9 mouse cellular contexts compared by ENCODE assay signal in the genomic region with DNA sequence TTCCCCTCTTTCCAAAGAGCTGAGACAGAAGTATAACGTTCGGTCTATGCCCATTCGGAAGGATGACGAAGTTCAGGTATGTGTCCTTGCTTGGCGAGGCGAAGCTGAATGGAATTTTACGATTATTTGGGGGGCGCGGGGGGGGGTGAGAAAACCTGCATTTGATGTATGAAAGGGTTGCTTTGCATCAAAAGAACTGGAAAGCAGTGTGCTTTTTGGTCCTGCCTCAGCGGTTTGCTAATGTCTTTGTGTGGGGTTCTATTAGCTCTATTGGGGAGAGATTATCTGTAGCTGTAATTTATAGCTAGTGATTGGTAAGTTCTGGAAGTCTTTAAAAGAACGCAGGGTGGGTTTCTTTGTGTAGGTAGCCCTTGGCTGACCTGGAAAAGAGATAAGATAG. TPM values are rescaled to one million over a fixed set of nuclear protein-coding genes. Genes with fewer than 3 reads are reported as not detected.
DNase-seq lines count a peak whose midpoint lies in the region; ATAC-seq and TF ChIP-seq lines count a peak whose summit lies in the region.
"Had no signal": no experiment of that assay in that cellular context is flagged by ENCODE, and none has a peak within 500 bp of the region (broad histone marks: within the 10 kb centered on the region; RNA-seq: fewer than 3 reads in every experiment).

No protein-coding gene starts in this region.

- no peaks in the 10 kb centered on the region for H3K9me3 ChIP-seq in kidney, embryonic 16.5 days (ENCODE audit: low read length)
- H3K9me3 ChIP-seq in hindbrain, postnatal 0 days (ENCODE audit: low read length): no peaks in the 10 kb centered on the region
- no peaks in the 10 kb centered on the region for H3K9me3 ChIP-seq in midbrain, postnatal 0 days (ENCODE audit: low read length)

- H3K27ac ChIP-seq in kidney, embryonic 16.5 days (ENCODE audit: low read length): peak overlapping the region; percentile 88; the same call in 1 of the 2 replicates
- H3K27ac ChIP-seq in cortical plate, adult 2 months (ENCODE audit: insufficient read depth, low read length): no peak overlapping the region
- no peak overlapping the region for H3K27ac ChIP-seq in hindbrain, postnatal 0 days
- no peak overlapping the region for H3K27ac ChIP-seq in midbrain, postnatal 0 days (ENCODE audit: low read depth, low read length)

- H3K4me2 ChIP-seq in kidney, embryonic 16.5 days (replicated peaks; ENCODE audit: low read depth, low read length): peak overlapping the region; percentile 86
- H3K4me2 ChIP-seq in hindbrain, postnatal 0 days (ENCODE audit: low read depth, low read length): peak overlapping the region; percentile 61
- peak overlapping the region; percentile 61 for H3K4me2 ChIP-seq in midbrain, postnatal 0 days (ENCODE audit: low read depth, low read length, poor library complexity, severe bottlenecking)

- H3K4me1 ChIP-seq in kidney, embryonic 16.5 days (ENCODE audit: insufficient read depth, low read length): peaks cover 10% of the 10 kb centered on the region
- no peaks in the 10 kb centered on the region for H3K4me1 ChIP-seq in cortical plate, adult 2 months (ENCODE audit: control insufficient read depth, insufficient read depth, low read length)
- no peaks in the 10 kb centered on the region for H3K4me1 ChIP-seq in hindbrain, postnatal 0 days (ENCODE audit: insufficient read depth, low read length)
- no peaks in the 10 kb centered on the region for H3K4me1 ChIP-seq in midbrain, postnatal 0 days (ENCODE audit: insufficient read depth, low read length)

- WGBS in kidney, embryonic 16.5 days: under 1% methylated on average over 11 of the region's 11 CpGs
- 8% methylated on average over 11 of the region's 11 CpGs for WGBS in hindbrain, postnatal 0 days
- WGBS in midbrain, postnatal 0 days: 4% methylated on average over 11 of the region's 11 CpGs

- peaks cover 39% of the 10 kb centered on the region for H3K36me3 ChIP-seq in kidney, embryonic 16.5 days (ENCODE audit: insufficient read depth, low read length)
- peaks cover 30% of the 10 kb centered on the region; the same call in 1 of the 2 replicates for H3K36me3 ChIP-seq in hindbrain, postnatal 0 days (ENCODE audit: insufficient read depth, low read length)
- H3K36me3 ChIP-seq in midbrain, postnatal 0 days (ENCODE audit: insufficient read depth, low read length): peaks cover 25% of the 10 kb centered on the region

- no peak for TF ChIP-seq CTCF in cortical plate, adult 2 months (IDR thresholded peaks at IDR 0.05; ENCODE audit: extremely low read depth, insufficient read depth, low read length)
- no peak for TF ChIP-seq CTCF in hindbrain, postnatal 0 days (IDR thresholded peaks at IDR 0.05; ENCODE audit: low read depth)
- TF ChIP-seq CTCF in midbrain, postnatal 0 days (IDR thresholded peaks at IDR 0.05): no peak

- no peak for TF ChIP-seq POLR2A in cortical plate, adult 2 months (IDR thresholded peaks at IDR 0.05; ENCODE audit: extremely low read depth, insufficient read depth, low read length)

- H3K4me3 ChIP-seq in kidney, embryonic 16.5 days (ENCODE audit: low read length): peak overlapping the region; percentile 100
- peak overlapping the region; percentile 66 for H3K4me3 ChIP-seq in cortical plate, adult 2 months (ENCODE audit: insufficient read depth, low read length)
- peak overlapping the region; percentile 86 for H3K4me3 ChIP-seq in hindbrain, postnatal 0 days (ENCODE audit: low read length)
- peak overlapping the region; percentile 85 for H3K4me3 ChIP-seq in midbrain, postnatal 0 days (ENCODE audit: low read depth, low read length)

- no peak for ATAC-seq in kidney, embryonic 16.5 days (ENCODE audit: low FRiP score, low TSS enrichment)
- ATAC-seq in hindbrain, postnatal 0 days: no peak
- ATAC-seq in midbrain, postnatal 0 days (ENCODE audit: low FRiP score): no peak
- ATAC-seq in cerebellum, adult (ENCODE audit: insufficient number of reproducible peaks, low FRiP score, low TSS enrichment): no peak

- no peaks in the 10 kb centered on the region for H3K27me3 ChIP-seq in kidney, embryonic 16.5 days (ENCODE audit: insufficient read depth, low read length)
- H3K27me3 ChIP-seq in hindbrain, postnatal 0 days (ENCODE audit: insufficient read depth, low read length): no peaks in the 10 kb centered on the region
- H3K27me3 ChIP-seq in midbrain, postnatal 0 days (ENCODE audit: insufficient read depth, low read length): peaks cover 5% of the 10 kb centered on the region; the same call in 1 of the 2 replicates

- DNase-seq in kidney, adult 11 months: no peak
- no peak for DNase-seq in hindbrain, postnatal 0 days (ENCODE audit: low spot score)
- DNase-seq in midbrain, postnatal 0 days (ENCODE audit: low spot score): no peak
- no peak for DNase-seq in left cerebral cortex, adult 18-20 months (ENCODE audit: low spot score in 2 of 2)
- DNase-seq in kidney, adult 8-10 months: no peak

- peak overlapping the region; percentile 98 for H3K9ac ChIP-seq in kidney, embryonic 16.5 days (replicated peaks; ENCODE audit: low read length)
- peak overlapping the region; percentile 94 for H3K9ac ChIP-seq in hindbrain, postnatal 0 days (replicated peaks; ENCODE audit: low read length)
- peak overlapping the region; percentile 91 for H3K9ac ChIP-seq in midbrain, postnatal 0 days (replicated peaks; ENCODE audit: low read length, poor library complexity, severe bottlenecking)

RNA-seq across cellular contexts. Expression of a gene that starts 1.0 kb away (rescaled TPM):
- polyA plus RNA-seq in kidney, embryonic 16.5 days (2015; fragmentation: Nextera tagmentation; extraction: Ambion mirVana): 897 and 905 TPM in 2 replicates
- polyA plus RNA-seq in cortical plate, adult 2 months (2012; rRNA removed): 1,839 and 1,926 TPM in 2 replicates
- total RNA-seq in hindbrain, postnatal 0 days (2014; rRNA removed): 1,103 and 1,196 TPM in 2 replicates
- 608 and 621 TPM in 2 replicates for polyA plus RNA-seq in hindbrain, postnatal 0 days (2015; fragmentation: Nextera tagmentation; extraction: Ambion mirVana)
- total RNA-seq in midbrain, postnatal 0 days (2014; rRNA removed): 1,124 and 1,179 TPM in 2 replicates
- 561 and 573 TPM in 2 replicates for polyA plus RNA-seq in midbrain, postnatal 0 days (2015; fragmentation: Nextera tagmentation; extraction: Ambion mirVana)
- 100 to 1,000 TPM; 894 to 903 TPM for total RNA-seq in left cerebral cortex, adult 18-20 months (2021)

RNA-seq across cellular contexts. Expression of a gene that starts 14.0 kb away (rescaled TPM):
- polyA plus RNA-seq in kidney, embryonic 16.5 days (2015; fragmentation: Nextera tagmentation; extraction: Ambion mirVana): 0.05 and 0.17 TPM in 2 replicates
- 0.04 and 0.06 TPM in 2 replicates for polyA plus RNA-seq in cortical plate, adult 2 months (2012; rRNA removed)
- total RNA-seq in hindbrain, postnatal 0 days (2014; rRNA removed): 0.16 TPM in 1 of 2 replicates, not detected in the other
- polyA plus RNA-seq in hindbrain, postnatal 0 days (2015; fragmentation: Nextera tagmentation; extraction: Ambion mirVana): not detected in 2 replicates
- 0.11 TPM in 1 of 2 replicates, not detected in the other for total RNA-seq in midbrain, postnatal 0 days (2014; rRNA removed)
- polyA plus RNA-seq in midbrain, postnatal 0 days (2015; fragmentation: Nextera tagmentation; extraction: Ambion mirVana): not detected in 2 replicates
- total RNA-seq in left cerebral cortex, adult 18-20 months (2021): not detected
- total RNA-seq: hematopoietic stem cell, adult 5-6 weeks had no signal

RNA-seq across cellular contexts. Expression of a gene that starts 24.5 kb away (rescaled TPM):
- polyA plus RNA-seq in kidney, embryonic 16.5 days (2015; fragmentation: Nextera tagmentation; extraction: Ambion mirVana): not detected in 2 replicates
- 0.79 and 1.2 TPM in 2 replicates for polyA plus RNA-seq in cortical plate, adult 2 months (2012; rRNA removed)
- 1.3 TPM in 1 of 2 replicates, not detected in the other for total RNA-seq in hindbrain, postnatal 0 days (2014; rRNA removed)
- polyA plus RNA-seq in hindbrain, postnatal 0 days (2015; fragmentation: Nextera tagmentation; extraction: Ambion mirVana): 0.58 and 0.88 TPM in 2 replicates
- total RNA-seq in midbrain, postnatal 0 days (2014; rRNA removed): 1.5 and 4.3 TPM in 2 replicates
- 0.52 and 2.2 TPM in 2 replicates for polyA plus RNA-seq in midbrain, postnatal 0 days (2015; fragmentation: Nextera tagmentation; extraction: Ambion mirVana)
- not detected for total RNA-seq in left cerebral cortex, adult 18-20 months (2021)
- total RNA-seq: hematopoietic stem cell, adult 5-6 weeks had no signal

RNA-seq across cellular contexts. Expression of a gene that starts 30.7 kb away (rescaled TPM):
- 90.9 and 96.3 TPM in 2 replicates for polyA plus RNA-seq in kidney, embryonic 16.5 days (2015; fragmentation: Nextera tagmentation; extraction: Ambion mirVana)
- polyA plus RNA-seq in cortical plate, adult 2 months (2012; rRNA removed): 102 and 103 TPM in 2 replicates
- 90.6 and 96.2 TPM in 2 replicates for total RNA-seq in hindbrain, postnatal 0 days (2014; rRNA removed)
- 101 and 105 TPM in 2 replicates for polyA plus RNA-seq in hindbrain, postnatal 0 days (2015; fragmentation: Nextera tagmentation; extraction: Ambion mirVana)
- total RNA-seq in midbrain, postnatal 0 days (2014; rRNA removed): 88.0 and 114 TPM in 2 replicates
- 106 and 112 TPM in 2 replicates for polyA plus RNA-seq in midbrain, postnatal 0 days (2015; fragmentation: Nextera tagmentation; extraction: Ambion mirVana)
- 100 to 1,000 TPM; 110 to 127 TPM for total RNA-seq in left cerebral cortex, adult 18-20 months (2021)

RNA-seq across cellular contexts. Expression of a gene that starts 54.9 kb away (rescaled TPM):
- 20.0 and 23.0 TPM in 2 replicates for polyA plus RNA-seq in kidney, embryonic 16.5 days (2015; fragmentation: Nextera tagmentation; extraction: Ambion mirVana)
- polyA plus RNA-seq in cortical plate, adult 2 months (2012; rRNA removed): 27.5 and 32.5 TPM in 2 replicates
- total RNA-seq in hindbrain, postnatal 0 days (2014; rRNA removed): 21.2 and 45.2 TPM in 2 replicates
- polyA plus RNA-seq in hindbrain, postnatal 0 days (2015; fragmentation: Nextera tagmentation; extraction: Ambion mirVana): 25.7 and 27.5 TPM in 2 replicates
- total RNA-seq in midbrain, postnatal 0 days (2014; rRNA removed): 23.3 and 50.8 TPM in 2 replicates
- polyA plus RNA-seq in midbrain, postnatal 0 days (2015; fragmentation: Nextera tagmentation; extraction: Ambion mirVana): 27.6 and 34.3 TPM in 2 replicates
- 10 to 100 TPM; 20.4 to 24.0 TPM for total RNA-seq in left cerebral cortex, adult 18-20 months (2021)
